Mouse (Mus musculus): ENCODE results near the gene 1810009J06Rik.
"Not testable (repeated sequence)": the region's sequence is repeated elsewhere in the genome, so short reads cannot be mapped to it uniquely, and the experiment has no call there.

1810009J06Rik gene

DNA sequence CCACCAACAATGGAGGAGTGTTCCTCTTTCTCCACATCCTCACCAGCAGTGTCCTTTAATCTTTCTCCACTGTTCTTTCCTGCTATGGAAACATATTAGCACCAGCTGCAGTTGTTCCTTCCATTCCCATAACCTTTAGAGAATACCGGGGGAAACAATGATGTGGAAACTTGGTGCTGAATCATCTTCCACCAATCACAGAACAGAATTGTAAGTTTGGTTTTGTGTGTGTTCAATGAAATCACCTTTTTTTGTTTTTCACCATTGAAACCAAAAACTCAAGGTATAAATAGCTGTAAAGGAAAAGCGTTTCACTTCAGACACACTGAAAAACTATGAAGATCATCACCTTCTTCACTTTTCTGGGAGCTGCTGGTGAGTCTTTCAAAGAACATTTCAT, at the start of gene 1810009J06Rik:
1810009J06Rik (plus strand) TSS at position 301 of the 400 bp plus-strand sequence.
- DNase-seq, result not testable (repeated sequence)

- DNase-seq, result no peak
Measured at GRCm38 (mm10) chr6:40919954-40920353, 44.6 kb upstream of the 1810009J06Rik start.

DNA sequence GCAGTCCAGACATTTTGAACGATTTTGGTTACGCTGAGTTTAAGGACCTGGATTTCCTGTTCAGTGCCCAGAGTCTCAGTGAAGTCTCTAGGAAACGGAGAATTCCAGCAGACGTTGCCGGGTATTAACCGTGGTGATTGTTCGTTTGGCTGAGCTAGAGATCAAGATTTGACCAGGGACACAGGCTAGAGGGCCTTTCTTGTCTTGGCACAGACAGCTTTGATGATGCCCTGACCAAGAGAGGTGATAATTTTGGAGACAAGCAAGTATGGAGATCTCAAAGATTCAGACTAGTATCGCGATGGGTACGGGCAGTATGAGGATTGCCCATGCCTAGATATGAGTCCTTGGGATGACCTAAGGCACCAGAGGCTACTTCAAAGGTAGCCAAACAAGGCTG, 24.1 kb upstream of the 1810009J06Rik start, which contains the start of gene 1700074P13Rik:
1700074P13Rik (minus strand) TSS at position 101 of the 400 bp plus-strand sequence.
- DNase-seq, result no peak

- no peak for DNase-seq
Measured at GRCm38 (mm10) chr6:40951770-40952169, 12.8 kb upstream of the 1810009J06Rik start, which contains the start of gene Gm4744. Gene Gm4744, minus strand, starts transcription at chr6:40951870.

DNA sequence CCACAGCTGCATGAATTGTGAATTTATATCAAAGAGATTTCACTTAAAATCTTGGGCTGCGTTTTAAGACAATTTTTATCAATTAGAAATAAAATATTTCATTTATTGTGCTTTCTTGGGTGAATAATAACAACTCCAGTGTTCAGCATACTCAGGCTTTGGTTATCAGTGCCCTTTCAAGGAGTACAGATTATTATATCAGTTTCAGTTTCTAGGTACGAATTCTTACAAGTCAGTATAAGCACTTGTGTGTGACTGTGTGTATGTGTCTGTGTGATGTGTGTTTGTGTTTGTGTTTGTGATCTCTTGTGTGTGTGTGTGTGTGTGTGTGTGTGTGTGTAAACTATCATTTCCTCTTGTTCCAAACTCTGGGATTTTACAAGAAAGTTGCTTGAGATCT, 10.8 kb upstream of the 1810009J06Rik start:
- no peak for DNase-seq

DNA sequence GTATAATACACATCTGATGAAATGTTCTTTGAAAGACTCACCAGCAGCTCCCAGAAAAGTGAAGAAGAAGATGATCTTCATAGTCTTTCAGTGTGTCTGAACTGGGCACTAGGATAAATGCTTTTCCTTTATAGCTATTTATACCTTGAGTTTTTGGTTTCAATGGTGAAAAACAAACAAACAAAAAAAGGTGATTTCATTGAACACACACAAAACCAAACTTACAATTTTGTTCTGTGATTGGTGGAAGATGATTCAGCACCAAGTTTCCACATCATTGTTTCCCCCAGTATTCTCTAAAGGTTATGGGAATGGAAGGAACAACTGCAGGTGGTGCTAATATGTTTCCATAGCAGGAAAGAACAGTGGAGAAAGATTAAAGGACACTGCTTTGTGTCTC, 34.8 kb downstream of the 1810009J06Rik start, which contains the start of gene Gm2663:
Gm2663 (minus strand) TSS at position 101 of the 400 bp plus-strand sequence.
- not testable (repeated sequence) for DNase-seq

DNA sequence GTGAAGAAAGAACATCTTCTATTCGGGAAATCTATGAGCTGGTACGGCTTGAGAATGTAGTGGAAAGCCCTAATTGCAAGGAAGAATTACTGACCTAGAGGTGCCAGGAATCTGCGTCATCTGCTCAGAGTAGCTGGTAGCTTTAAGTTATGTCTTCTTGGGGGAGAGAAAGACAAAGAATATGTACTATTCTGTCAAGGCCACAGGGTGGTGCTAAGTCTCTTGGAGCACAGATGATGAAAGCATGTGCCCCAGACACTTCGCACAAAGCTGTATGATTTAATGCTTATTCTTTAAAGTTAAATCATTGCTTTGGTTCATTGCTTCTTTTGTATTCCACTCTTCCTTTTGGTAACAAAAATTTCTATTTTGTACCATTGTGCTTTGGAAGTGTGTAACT, 50.5 kb downstream of the 1810009J06Rik start:
- no peak for DNase-seq
